Mouse (Mus musculus): ENCODE data around the gene Spata1.

GRCm38 (mm10) chr3:146500810-146501201 lies 1.3 kb upstream of the Spata1 start:
- no peak for TF ChIP-seq CTCF (IDR thresholded peaks at IDR 0.05; ENCODE audit: low read depth, low read length)
- no peak for TF ChIP-seq POLR2A (IDR thresholded peaks at IDR 0.05; ENCODE audit: extremely low read depth, insufficient read depth, low read length)

Measured in liver, adult 2 months (tissue).